Mouse (Mus musculus): Measurements from ENCODE around the gene Adam12. TPM values are rescaled to one million over a fixed set of nuclear protein-coding genes. Genes with fewer than 3 reads are reported as not detected.
A peak's percentile ranks its signal among the peaks of the same experiment; 100 is the strongest.

The Adam12 gene
- polyA plus RNA-seq, 1 experiment from 2014 or later, result 2.7 TPM

DNA sequence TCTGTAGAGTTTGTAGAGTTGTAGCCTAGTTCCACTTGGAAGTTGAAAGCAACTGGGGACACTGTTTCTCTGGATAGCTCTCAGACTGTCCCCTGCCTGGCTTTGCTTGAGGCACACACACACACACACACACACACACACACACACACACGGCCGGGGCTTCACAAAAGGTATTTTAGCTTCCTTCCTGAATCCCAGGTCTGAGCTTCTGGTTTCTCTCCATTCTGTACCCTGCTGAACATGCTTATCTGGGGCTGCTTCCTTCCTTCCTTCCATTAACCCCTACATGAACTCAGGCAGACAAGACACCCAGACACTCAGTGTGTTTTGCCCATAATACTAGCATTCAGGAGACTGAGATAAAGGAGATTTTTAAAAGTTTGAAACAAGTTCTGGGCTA, 2.0 kb downstream of the Adam12 start:
- H3K36me3 ChIP-seq (ENCODE audit: control insufficient read depth, insufficient read depth, low read length), result no peaks in the 10 kb centered on the region
- no peak for DNase-seq (ENCODE audit: low spot score)
- no peaks in the 10 kb centered on the region for H3K9me3 ChIP-seq (ENCODE audit: control insufficient read depth, low read length)
- H3K4me1 ChIP-seq (ENCODE audit: control insufficient read depth, insufficient read depth, low read length), result peaks cover 10% of the 10 kb centered on the region
- no peak overlapping the region for H3K4me3 ChIP-seq (ENCODE audit: low read depth, low read length)
- no peak overlapping the region for H3K9ac ChIP-seq (ENCODE audit: low read length)
- 0 out of 2 replicates have a peak, but pooled peaks cover 2% of the 10 kb centered on the region for H3K27me3 ChIP-seq (ENCODE audit: control insufficient read depth, insufficient read depth, low read length)
- H3K27ac ChIP-seq (replicated peaks; ENCODE audit: low read depth, low read length), result no peak overlapping the region
- no peak for ATAC-seq (ENCODE audit: insufficient number of reproducible peaks, low FRiP score, low TSS enrichment, low read depth)
- WGBS, result 91% methylated on average over 2 of the region's 2 CpGs
- no peak overlapping the region for H3K4me2 ChIP-seq (ENCODE audit: low read depth, severe bottlenecking)

DNA sequence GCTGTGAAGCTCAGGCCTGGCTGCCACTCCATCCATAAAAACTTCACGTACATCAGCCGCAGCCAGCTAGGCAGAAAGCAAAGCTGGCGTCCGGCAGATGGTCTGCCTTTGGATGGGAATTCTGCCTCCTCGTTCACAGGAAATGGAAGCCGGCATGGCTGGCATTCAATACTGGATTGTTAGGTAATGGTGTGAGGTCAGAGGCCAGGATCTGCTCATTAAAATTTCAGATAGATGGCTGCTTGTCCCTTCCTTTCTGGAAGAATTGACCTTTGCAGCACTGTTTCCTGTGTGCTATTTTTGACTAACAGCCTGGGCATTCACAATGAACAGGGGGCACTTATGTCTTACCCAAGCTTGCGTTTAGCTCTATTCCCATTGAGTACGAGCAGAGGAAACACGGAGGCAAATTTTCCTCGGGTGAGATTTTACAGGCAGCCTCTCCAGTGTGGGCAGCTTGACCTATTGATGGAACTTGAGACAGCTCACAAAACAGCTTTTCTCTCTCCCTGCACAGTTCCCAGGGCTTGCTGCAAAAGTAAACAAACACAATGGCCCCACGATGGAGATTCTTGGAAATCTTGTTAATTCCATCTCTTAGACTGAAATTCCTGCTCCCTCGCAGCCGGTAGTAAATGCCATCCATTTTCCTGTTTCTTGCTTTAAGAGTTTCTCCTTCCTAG, 4.0 kb downstream of the Adam12 start:
- Histone ChIP-seq H3K36me3 (ENCODE audit: control insufficient read depth, insufficient read depth, low read length) (no peaks in the 10 kb centered on the region), H3K4me2 (ENCODE audit: low read depth, severe bottlenecking) (no peak overlapping the region), H3K4me1 (ENCODE audit: control insufficient read depth, insufficient read depth, low read length) (peaks cover 10% of the 10 kb centered on the region), H3K27ac (replicated peaks; ENCODE audit: low read depth, low read length) (peak overlapping the region; percentile 36; the same call in 1 of the 2 replicates), H3K27me3 (ENCODE audit: control insufficient read depth, insufficient read depth, low read length) (peaks cover 6% of the 10 kb centered on the region), H3K9me3 (ENCODE audit: control insufficient read depth, low read length) (no peaks in the 10 kb centered on the region), H3K4me3 (ENCODE audit: low read depth, low read length) (no peak overlapping the region), H3K9ac (ENCODE audit: low read length) (no peak overlapping the region)
- peak; percentile 59 for DNase-seq (ENCODE audit: low spot score)
- no peak for ATAC-seq (ENCODE audit: insufficient number of reproducible peaks, low FRiP score, low TSS enrichment, low read depth)
- WGBS, result 20% methylated on average over 13 of the region's 13 CpGs

DNA sequence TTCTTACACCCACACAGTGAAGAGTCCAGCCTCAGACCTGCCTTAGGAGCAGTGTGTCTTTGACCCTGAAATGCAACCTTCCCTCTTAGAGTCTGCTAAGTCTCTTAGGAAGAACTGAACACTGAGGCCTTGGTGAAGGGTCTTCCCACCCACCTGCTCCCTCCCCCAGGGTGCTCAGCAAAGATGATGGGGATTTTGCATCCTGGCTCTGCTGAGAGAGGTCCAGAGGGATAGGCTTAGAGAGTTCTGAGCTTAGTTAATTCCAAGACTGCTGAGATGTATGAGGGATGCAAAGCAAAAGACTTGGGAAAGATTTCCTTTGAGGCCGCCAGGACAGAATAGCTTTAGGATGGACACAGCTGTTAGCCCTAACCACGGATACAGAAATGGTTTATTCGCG, 4.8 kb downstream of the Adam12 start:
- Histone ChIP-seq H3K27me3 (ENCODE audit: control insufficient read depth, insufficient read depth, low read length) (peaks cover 6% of the 10 kb centered on the region), H3K9me3 (ENCODE audit: control insufficient read depth, low read length) (no peaks in the 10 kb centered on the region), H3K4me3 (ENCODE audit: low read depth, low read length) (no peak overlapping the region), H3K36me3 (ENCODE audit: control insufficient read depth, insufficient read depth, low read length) (no peaks in the 10 kb centered on the region), H3K9ac (ENCODE audit: low read length) (no peak overlapping the region), H3K4me1 (ENCODE audit: control insufficient read depth, insufficient read depth, low read length) (peaks cover 7% of the 10 kb centered on the region), H3K27ac (replicated peaks; ENCODE audit: low read depth, low read length) (no peak overlapping the region), H3K4me2 (ENCODE audit: low read depth, severe bottlenecking) (no peak overlapping the region)
- 86% methylated on average over 4 of the region's 4 CpGs for WGBS
- DNase-seq (ENCODE audit: low spot score) (no peak), ATAC-seq (ENCODE audit: insufficient number of reproducible peaks, low FRiP score, low TSS enrichment, low read depth) (no peak)

DNA sequence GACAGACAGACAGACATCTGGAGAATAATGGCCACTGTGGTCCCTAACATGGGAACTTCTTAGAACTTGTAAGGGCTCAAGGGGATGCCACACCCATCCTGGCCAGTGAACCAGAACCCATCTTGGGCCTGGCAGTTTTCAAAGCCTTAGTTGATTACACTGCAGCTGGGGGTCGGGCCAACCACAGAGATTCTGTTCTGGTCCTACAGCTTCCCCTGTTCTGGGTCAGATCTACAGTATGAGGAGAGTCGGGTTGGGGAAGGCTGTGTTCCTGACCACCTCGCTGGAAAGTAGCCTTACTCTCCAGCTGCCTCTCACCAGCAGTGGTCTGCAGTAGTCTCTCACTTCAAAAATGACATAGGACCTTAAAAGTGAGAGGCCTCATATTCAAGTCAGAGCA, 5.7 kb downstream of the Adam12 start:
- no peak overlapping the region for H3K27ac ChIP-seq (replicated peaks; ENCODE audit: low read depth, low read length)
- ATAC-seq (ENCODE audit: insufficient number of reproducible peaks, low FRiP score, low TSS enrichment, low read depth) (no peak), DNase-seq (ENCODE audit: low spot score) (no peak)
- H3K4me2 ChIP-seq (ENCODE audit: low read depth, severe bottlenecking), result no peak overlapping the region
- H3K9me3 ChIP-seq (ENCODE audit: control insufficient read depth, low read length), result no peaks in the 10 kb centered on the region
- 68% methylated on average over 3 of the region's 3 CpGs for WGBS
- peaks cover 4% of the 10 kb centered on the region for H3K4me1 ChIP-seq (ENCODE audit: control insufficient read depth, insufficient read depth, low read length)
- no peak overlapping the region for H3K4me3 ChIP-seq (ENCODE audit: low read depth, low read length)
- no peaks in the 10 kb centered on the region for H3K36me3 ChIP-seq (ENCODE audit: control insufficient read depth, insufficient read depth, low read length)
- H3K9ac ChIP-seq (ENCODE audit: low read length), result no peak overlapping the region
- peaks cover 6% of the 10 kb centered on the region for H3K27me3 ChIP-seq (ENCODE audit: control insufficient read depth, insufficient read depth, low read length)

DNA sequence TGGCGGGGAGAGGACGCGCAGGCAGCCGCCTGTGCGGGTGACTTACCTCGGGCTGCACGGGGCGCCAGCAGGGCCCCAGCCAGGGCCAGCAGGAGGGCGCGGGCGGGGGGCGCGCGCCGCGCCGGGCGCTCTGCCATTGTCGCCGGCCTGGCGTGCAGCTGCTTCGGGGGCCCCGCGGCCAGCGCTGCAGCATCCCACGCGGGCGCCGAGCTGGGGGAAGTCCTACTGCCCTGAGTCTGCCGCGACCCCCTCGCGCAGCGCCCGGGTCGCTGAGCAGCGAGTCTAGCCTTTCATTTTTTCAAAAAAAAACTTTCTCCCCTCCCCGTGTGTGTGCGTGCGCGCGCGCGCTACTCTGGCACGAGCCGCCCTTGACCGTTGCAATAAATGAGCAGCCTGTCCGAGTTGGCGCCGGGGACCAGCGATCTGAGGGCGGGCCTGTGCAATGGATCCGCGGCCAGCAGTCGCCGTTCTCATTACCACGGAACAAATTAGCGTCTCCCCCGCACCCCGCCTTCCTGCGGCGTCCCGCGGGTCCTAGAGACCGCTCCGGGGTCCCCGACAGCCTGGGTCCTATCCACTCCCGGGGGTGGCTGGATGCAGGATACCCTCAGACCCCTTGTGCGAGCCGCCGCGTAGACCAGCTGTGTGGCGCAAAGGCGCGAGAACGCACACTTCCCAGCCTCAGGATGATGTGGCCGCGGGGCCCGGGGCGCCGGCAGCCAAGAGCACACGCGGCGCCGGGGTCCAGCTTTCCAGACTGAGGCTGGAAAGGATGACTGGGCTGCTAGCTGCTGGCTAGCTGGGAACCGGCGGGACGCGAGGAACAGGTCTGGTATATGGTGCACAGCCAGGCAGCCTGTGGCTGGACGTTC, 7.0 kb downstream of the Adam12 start:
- DNase-seq (ENCODE audit: low spot score) (peak; percentile 80), ATAC-seq (ENCODE audit: insufficient number of reproducible peaks, low FRiP score, low TSS enrichment, low read depth) (peak; percentile 63)
- under 1% methylated on average over 84 of the region's 90 CpGs for WGBS
- Histone ChIP-seq H3K4me2 (ENCODE audit: low read depth, severe bottlenecking) (peak overlapping the region; percentile 97), H3K4me3 (ENCODE audit: low read depth, low read length) (peak overlapping the region; percentile 48), H3K27ac (replicated peaks; ENCODE audit: low read depth, low read length) (0 out of 2 replicates have a peak overlapping the region, but pooled peaks have one; percentile 52), H3K9me3 (ENCODE audit: control insufficient read depth, low read length) (no peaks in the 10 kb centered on the region), H3K4me1 (ENCODE audit: control insufficient read depth, insufficient read depth, low read length) (peaks cover 4% of the 10 kb centered on the region), H3K36me3 (ENCODE audit: control insufficient read depth, insufficient read depth, low read length) (no peaks in the 10 kb centered on the region), H3K9ac (ENCODE audit: low read length) (peak overlapping the region; percentile 67), H3K27me3 (ENCODE audit: control insufficient read depth, insufficient read depth, low read length) (peaks cover 6% of the 10 kb centered on the region)

DNA sequence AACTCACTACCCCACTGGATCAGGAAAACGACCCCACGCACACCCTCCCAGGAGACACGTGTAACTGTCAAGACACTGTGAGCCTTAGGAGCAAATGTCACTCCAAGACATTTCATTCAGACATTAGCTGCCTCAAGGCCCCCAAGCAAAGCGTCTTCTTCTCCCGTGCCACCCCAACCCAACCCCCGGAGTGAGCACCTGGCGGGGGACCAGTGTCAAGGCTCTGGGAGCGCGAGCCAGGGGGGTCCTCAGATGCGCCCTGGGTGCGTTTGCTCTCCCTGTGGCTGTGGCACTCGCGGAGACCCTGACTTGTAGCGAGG, 7.6 kb downstream of the Adam12 start:
- H3K9me3 ChIP-seq (ENCODE audit: control insufficient read depth, low read length), result no peaks in the 10 kb centered on the region
- DNase-seq (ENCODE audit: low spot score), result peak; percentile 59
- H3K27ac ChIP-seq (replicated peaks; ENCODE audit: low read depth, low read length), result no peak overlapping the region
- H3K36me3 ChIP-seq (ENCODE audit: control insufficient read depth, insufficient read depth, low read length), result no peaks in the 10 kb centered on the region
- peak overlapping the region; percentile 48 for H3K4me3 ChIP-seq (ENCODE audit: low read depth, low read length)
- peak overlapping the region; percentile 97 for H3K4me2 ChIP-seq (ENCODE audit: low read depth, severe bottlenecking)
- H3K9ac ChIP-seq (ENCODE audit: low read length), result peak overlapping the region; percentile 67
- peak; percentile 11; the same call in 1 of the 2 replicates for ATAC-seq (ENCODE audit: insufficient number of reproducible peaks, low FRiP score, low TSS enrichment, low read depth)
- peaks cover 4% of the 10 kb centered on the region for H3K4me1 ChIP-seq (ENCODE audit: control insufficient read depth, insufficient read depth, low read length)
- 2% methylated on average over 14 of the region's 14 CpGs for WGBS
- peaks cover 6% of the 10 kb centered on the region for H3K27me3 ChIP-seq (ENCODE audit: control insufficient read depth, insufficient read depth, low read length)

DNA sequence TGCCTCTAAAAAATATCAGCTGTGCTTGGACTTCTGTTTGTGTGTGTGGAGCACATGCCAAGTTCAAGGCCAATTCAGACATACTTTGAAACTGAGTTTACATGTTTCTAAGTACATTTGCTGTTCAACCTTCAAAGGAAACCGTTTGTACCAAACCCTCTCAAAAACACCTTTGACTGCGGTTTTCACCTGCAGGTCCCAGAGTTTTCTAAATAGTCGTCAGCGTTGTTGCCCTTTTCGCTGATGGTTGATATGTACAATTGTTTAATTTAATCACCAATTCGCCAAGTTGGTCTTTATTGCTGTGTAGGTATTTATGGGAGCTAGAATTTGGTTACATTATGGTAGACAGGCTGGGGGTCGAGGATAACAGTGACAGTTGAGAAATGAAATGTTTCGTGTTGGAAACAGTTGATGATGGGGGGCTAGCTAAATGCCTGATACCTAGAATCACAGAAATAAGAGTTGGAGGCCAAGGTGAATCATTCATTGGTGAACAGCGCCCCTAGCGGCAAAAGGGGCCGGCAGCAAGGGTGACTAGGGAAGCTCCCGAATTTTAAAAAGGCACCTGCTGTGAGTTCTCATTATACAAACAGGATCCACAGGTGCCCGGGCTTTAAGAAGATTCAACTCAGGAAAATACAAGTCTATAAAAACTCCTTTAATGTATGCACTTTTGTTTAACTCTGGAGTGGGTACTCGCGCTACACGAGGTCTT, 8.3 kb downstream of the Adam12 start:
- H3K9ac ChIP-seq (ENCODE audit: low read length), result no peak overlapping the region
- peak overlapping the region; percentile 97 for H3K4me2 ChIP-seq (ENCODE audit: low read depth, severe bottlenecking)
- H3K4me3 ChIP-seq (ENCODE audit: low read depth, low read length), result peak overlapping the region; percentile 48
- DNase-seq (ENCODE audit: low spot score) (peak; percentile 90), ATAC-seq (ENCODE audit: insufficient number of reproducible peaks, low FRiP score, low TSS enrichment, low read depth) (no peak)
- H3K9me3 ChIP-seq (ENCODE audit: control insufficient read depth, low read length), result no peaks in the 10 kb centered on the region
- no peak overlapping the region for H3K27ac ChIP-seq (replicated peaks; ENCODE audit: low read depth, low read length)
- peaks cover 6% of the 10 kb centered on the region for H3K27me3 ChIP-seq (ENCODE audit: control insufficient read depth, insufficient read depth, low read length)
- 31% methylated on average over 16 of the region's 16 CpGs for WGBS
- H3K4me1 ChIP-seq (ENCODE audit: control insufficient read depth, insufficient read depth, low read length), result peaks cover 4% of the 10 kb centered on the region
- no peaks in the 10 kb centered on the region for H3K36me3 ChIP-seq (ENCODE audit: control insufficient read depth, insufficient read depth, low read length)

DNA sequence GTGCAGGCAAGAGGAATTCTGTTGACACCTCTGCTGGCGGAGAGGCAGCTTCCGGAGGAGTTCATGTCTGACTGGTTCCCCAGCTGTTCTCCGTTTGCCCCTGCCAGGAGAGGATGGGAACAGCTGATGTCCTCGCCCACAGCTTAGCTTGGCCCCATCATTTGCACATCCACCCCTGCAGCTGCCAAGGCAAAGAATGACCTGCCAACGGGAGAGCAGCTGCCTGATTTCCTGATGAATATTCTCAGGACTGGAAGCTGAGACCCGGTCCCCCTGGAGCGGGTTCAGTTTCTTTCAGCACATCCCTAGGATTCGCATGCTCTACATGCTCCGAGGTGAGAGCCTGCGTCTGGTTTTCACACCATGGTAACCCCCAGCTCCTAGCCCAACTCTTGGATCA, 24.0 kb downstream of the Adam12 start:
- Histone ChIP-seq H3K4me1 (ENCODE audit: control insufficient read depth, insufficient read depth, low read length) (no peaks in the 10 kb centered on the region), H3K4me2 (ENCODE audit: low read depth, severe bottlenecking) (no peak overlapping the region), H3K27ac (replicated peaks; ENCODE audit: low read depth, low read length) (no peak overlapping the region), H3K9me3 (ENCODE audit: control insufficient read depth, low read length) (no peaks in the 10 kb centered on the region), H3K4me3 (ENCODE audit: low read depth, low read length) (no peak overlapping the region), H3K36me3 (ENCODE audit: control insufficient read depth, insufficient read depth, low read length) (no peaks in the 10 kb centered on the region), H3K27me3 (ENCODE audit: control insufficient read depth, insufficient read depth, low read length) (0 out of 2 replicates have a peak, but pooled peaks cover 2% of the 10 kb centered on the region), H3K9ac (ENCODE audit: low read length) (no peak overlapping the region)
- ATAC-seq (ENCODE audit: insufficient number of reproducible peaks, low FRiP score, low TSS enrichment, low read depth) (no peak), DNase-seq (ENCODE audit: low spot score) (no peak)
- WGBS, result 65% methylated on average over 10 of the region's 10 CpGs
